Mouse (Mus musculus): ENCODE measurements around the gene Milr1.
"Not testable (repeated sequence)": the region's sequence is repeated elsewhere in the genome, so short reads cannot be mapped to it uniquely, and the experiment has no call there.

The Milr1 gene

GRCm38 (mm10) chr11:106730714-106731113 lies 20.3 kb upstream of the Milr1 start:
- DNase-seq (ENCODE audit: low read depth, low spot score) = no peak

DNA sequence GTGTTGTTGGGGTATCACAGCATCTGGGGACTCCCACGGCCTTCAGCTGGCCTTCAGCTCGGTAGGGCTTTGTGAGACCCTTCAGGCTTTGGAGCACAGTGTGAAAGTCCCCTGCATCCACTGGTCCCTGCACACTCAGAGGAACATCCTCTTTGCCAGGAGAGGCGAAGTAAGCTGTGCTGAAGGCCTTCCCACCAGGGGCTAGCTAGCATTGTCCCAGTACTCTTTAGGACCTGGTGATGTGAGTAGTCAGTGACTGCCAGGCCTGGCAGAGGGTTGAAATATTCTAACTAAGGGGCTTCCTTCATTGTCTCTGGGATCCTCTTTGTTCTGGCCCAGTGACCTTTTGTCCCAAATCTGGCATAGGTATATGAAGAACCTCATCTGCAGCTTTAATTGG lies 14.4 kb upstream of the Milr1 start:
- no peak for DNase-seq (ENCODE audit: low read depth, low spot score)

GRCm38 (mm10) chr11:106737178-106737621 lies 13.8 kb upstream of the Milr1 start:
- no peak for DNase-seq (ENCODE audit: low read depth, low spot score)

GRCm38 (mm10) chr11:106739116-106739515 lies 11.9 kb upstream of the Milr1 start:
- no peak for DNase-seq (ENCODE audit: low read depth, low spot score)

DNA sequence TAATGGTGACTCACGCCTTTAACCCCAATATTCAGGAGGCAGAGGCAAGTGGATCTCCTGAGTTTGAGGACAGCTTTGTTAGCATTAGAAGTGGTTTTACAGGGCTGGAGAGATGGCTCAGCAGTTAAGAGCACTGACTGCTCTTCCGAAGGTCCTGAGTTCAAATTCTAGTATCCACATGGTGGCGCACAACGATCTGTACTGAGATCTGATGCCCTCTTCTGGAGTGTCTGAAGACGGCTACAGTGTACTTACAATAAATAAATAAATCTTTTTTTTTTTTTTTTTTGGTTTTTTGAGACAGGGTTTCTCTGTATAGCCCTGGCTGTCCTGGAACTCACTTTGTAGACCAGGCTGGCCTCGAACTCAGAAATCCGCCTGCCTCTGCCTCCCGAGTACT lies 10.3 kb upstream of the Milr1 start:
- DNase-seq (ENCODE audit: low read depth, low spot score) = not testable (repeated sequence)

DNA sequence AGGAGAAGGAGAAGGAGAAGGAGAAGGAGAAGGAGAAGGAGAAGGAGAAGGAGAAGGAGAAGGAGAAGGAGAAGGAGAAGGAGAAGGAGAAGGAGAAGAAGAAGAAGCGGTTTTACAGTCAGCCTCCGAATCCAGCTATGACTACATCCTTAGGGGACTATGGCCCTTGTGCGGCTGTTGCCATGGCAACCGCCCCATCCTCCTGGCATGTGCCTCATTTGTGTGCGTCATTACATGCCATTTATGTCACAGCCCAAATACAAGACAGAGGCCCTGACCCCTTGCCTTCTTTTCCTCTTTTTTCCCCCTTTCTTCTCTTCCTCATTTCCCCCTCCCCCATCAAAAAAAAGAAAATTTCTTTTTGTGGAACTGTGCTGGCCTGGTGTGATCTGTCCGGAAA lies 9.8 kb upstream of the Milr1 start:
- no peak for DNase-seq (ENCODE audit: low read depth, low spot score)

- no peak for DNase-seq (ENCODE audit: low read depth, low spot score)
Measured at GRCm38 (mm10) chr11:106741826-106742225, 9.2 kb upstream of the Milr1 start.

DNA sequence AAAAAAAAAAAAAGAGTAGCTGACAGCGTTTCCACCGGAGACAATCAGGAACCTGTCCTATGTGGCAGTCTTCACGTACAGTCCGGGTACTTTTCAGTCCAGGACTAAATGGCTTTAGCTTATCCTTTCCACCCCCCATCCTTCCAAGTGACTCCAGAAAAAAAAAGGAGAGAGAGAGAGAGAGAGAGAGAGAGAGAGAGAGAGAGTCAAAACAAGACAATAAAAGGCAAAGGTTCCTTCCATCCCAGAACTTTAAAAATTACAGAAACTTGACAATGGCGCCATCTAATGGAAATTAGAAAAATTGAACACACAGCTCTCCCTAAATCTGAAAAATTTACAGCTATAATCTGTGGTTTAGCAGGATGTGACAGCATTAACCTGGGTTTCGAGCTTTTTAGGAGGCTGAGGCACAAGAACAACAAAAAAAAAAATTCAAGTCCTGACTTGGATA lies 8.6 kb upstream of the Milr1 start:
- peak; percentile 43 for DNase-seq (ENCODE audit: low read depth, low spot score)

DNA sequence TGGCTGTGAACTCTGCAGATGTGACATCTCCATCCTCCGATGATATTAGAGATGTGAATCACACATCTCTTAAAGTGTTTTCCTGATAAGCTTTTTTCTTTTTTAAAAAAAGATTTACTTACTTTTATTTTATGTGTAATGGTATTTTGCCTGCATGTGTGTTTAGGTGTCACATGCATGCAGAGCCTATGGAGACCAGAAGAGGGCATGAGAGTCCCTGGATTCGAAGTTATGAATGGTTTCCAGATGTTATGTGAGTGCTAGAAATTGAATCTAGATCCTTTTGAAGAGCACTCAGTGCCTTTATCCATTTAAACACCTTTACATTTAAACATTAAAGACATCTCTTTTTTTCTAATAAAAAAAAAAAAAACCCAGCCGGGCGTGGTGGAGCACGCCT lies 6.1 kb upstream of the Milr1 start:
- DNase-seq (ENCODE audit: low read depth, low spot score) = no peak

- not testable (repeated sequence) for DNase-seq (ENCODE audit: low read depth, low spot score)
Measured at GRCm38 (mm10) chr11:106749557-106750120, 1.4 kb upstream of the Milr1 start.

DNA sequence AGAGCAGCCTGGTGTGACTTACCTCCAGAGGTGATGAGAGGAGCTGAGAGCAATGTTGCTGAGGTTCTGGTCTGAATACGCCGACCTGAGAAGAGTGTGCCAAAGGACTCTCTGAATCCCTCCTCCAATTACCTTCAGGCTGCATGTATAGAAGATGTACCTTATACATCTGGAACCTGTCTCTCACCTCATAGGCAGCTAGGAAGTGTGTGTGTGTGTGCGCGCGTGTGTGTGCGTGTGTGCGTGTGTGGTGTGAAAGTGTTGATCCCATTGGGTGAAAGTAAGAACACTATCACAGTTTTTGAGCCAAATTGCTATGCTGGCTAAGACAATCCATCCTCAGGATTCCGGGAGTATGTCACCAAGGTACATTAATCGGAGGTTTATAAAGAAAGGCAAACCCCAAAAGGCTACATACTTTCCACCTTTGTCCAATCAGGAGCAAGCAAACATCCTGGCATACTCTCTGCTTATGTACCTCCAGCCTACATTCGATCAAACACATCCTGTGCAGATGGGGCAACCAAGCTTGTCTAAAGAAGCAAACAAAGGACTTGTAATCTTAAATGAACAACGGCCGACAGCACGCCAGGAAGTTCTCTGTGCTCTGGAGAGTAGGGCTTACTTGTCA lies 790 bp upstream of the Milr1 start, which contains the start of gene Pecam1:
Gene Pecam1, minus strand, starts transcription at position 508 of the 631 bp plus-strand sequence.
- no peak for DNase-seq (ENCODE audit: low read depth, low spot score)

- no peak for DNase-seq (ENCODE audit: low read depth, low spot score)
Measured at GRCm38 (mm10) chr11:106752103-106752502, 1.1 kb downstream of the Milr1 start.

DNA sequence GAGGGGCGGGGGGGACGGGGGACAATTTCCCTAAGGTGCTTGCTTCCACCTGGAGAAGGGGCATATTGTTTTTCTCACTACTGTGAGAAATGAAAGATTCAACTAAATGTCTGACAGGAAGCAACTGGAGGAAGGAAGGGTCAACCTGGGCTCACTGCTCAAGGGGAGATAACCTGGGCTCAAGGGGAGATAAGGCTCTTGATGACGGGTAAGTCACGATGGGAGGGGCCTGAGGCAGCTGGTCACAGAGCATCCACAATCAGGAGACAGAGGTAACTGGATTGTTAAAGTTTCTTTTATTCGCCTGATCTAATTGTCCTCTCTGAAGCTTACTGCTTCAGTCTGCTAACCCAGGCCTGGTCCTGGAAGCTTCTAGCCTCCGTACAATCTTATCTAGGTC lies 2.3 kb downstream of the Milr1 start:
- no peak for DNase-seq (ENCODE audit: low read depth, low spot score)

DNA sequence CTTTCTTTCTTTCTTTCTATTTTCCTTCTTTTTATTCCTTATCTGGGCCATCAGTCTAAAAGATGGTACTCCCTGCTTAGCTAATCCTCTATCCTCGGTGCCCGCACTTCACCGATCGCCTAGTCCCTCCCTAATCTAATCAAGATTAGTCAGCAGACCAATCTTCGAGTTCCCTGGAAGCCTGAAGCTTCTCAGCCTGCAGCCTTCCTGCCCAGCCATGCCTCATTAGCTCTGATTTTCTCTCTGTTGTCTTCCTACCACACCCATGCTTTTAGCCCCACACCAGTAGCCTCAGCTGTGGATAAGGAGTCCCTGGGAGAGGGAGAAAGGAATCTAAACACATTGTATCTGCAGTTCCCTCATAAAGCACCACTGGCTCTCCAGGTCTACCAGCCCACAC lies 4.6 kb downstream of the Milr1 start:
- DNase-seq (ENCODE audit: low read depth, low spot score) = no peak

DNA sequence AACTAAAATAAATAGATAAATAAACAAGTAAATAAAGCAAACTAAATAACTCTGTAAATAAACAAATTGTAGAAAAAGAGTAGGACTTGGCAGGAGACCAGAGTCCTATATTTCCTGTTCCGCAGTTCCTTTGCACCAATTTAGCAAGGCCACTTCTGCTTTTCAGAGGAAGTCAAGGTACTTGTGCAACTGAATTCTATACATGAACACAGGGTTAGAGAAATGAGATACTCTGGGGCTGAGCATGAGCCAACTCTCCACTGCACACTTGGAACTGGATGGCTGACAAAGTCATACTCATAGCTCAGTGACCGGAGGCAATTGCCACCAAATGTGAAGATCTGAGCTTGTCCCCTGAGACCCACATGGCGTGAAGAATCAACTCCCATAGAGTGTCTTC lies 8.0 kb downstream of the Milr1 start:
- no peak for DNase-seq (ENCODE audit: low read depth, low spot score)

DNA sequence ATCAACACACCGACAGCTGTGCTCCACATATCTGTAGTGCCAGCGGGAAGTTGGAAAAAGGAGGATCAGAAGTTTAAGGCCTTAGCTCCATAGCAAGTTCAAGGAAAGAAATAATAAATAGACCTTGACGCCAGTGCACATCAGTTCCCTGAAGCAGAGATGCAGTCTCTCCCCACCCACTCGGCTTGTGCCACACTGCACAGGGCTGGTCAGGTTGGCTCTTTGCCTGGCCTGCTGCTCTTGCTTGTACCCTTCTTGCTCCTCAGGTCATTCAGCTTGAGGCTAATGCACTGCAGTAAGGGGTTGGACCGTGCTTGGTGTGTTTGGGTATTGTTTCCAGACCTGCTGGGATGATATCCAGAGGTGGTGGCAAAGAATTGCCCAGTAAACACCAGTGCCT lies 9.5 kb downstream of the Milr1 start:
- DNase-seq (ENCODE audit: low read depth, low spot score) = no peak

GRCm38 (mm10) chr11:106762139-106762799 lies 11.2 kb downstream of the Milr1 start:
- peak; percentile 31 for DNase-seq (ENCODE audit: low read depth, low spot score)

DNA sequence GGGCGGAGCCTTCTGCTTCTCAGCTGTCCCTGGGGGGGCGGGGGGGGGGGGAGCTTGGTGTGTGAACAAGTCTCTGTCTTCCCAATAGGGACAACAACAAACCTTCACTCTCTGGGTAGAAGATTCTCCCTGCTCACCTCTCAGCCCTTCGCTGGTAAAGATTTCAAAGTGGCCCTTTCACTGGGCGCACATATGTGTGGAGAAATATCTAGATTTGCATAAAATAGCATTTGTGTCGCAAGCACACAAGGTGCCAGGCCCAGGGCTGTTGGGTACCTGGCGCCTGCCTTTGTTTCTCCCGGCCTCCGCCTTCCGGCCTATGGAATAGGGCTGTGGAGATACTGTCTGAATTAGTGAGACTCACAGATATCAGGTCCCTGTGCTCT lies 11.8 kb downstream of the Milr1 start:
- DNase-seq (ENCODE audit: low read depth, low spot score) = no peak

- DNase-seq (ENCODE audit: low read depth, low spot score) = no peak
Measured at GRCm38 (mm10) chr11:106766611-106767162, 15.7 kb downstream of the Milr1 start.

- no peak for DNase-seq (ENCODE audit: low read depth, low spot score)
Measured at GRCm38 (mm10) chr11:106767516-106767915, 16.5 kb downstream of the Milr1 start.

GRCm38 (mm10) chr11:106770195-106770974 lies 19.4 kb downstream of the Milr1 start:
- DNase-seq (ENCODE audit: low read depth, low spot score) = no peak

GRCm38 (mm10) chr11:106773061-106773460 lies 22.0 kb downstream of the Milr1 start:
- DNase-seq (ENCODE audit: low read depth, low spot score) = no peak
